Mouse (Mus musculus): ENCODE measurements at regions not wholly inside any gene's neighbourhood (a gene's known extent, or its start where the extent isn't known, plus 50 kb on each side); places are given as distances from the start of the nearest gene placed in this dataset.
A peak's percentile ranks its signal among the peaks of the same experiment; 100 is the strongest.

GRCm38 (mm10) chr4:8413307-8413706 lies 174.5 kb upstream of the Car8 start:
- no peak overlapping the region for H3K4me2 ChIP-seq (ENCODE audit: low read length)
- H3K4me1 ChIP-seq (replicated peaks; ENCODE audit: insufficient read depth, low read length) = no peaks in the 10 kb centered on the region
- H3K9me3 ChIP-seq (replicated peaks; ENCODE audit: low read length) = no peaks in the 10 kb centered on the region
- no peaks in the 10 kb centered on the region for H3K27me3 ChIP-seq (ENCODE audit: insufficient read depth, low read length)
- H3K27ac ChIP-seq = no peak overlapping the region
- no peak for TF ChIP-seq CTCF (IDR thresholded peaks at IDR 0.05; ENCODE audit: low read depth)
- DNase-seq (ENCODE audit: low spot score) = no peak
- no peak overlapping the region for H3K9ac ChIP-seq (ENCODE audit: low read depth, low read length)
- H3K36me3 ChIP-seq (ENCODE audit: insufficient read depth, low read length) = no peaks in the 10 kb centered on the region
- no peak overlapping the region for H3K4me3 ChIP-seq (replicated peaks; ENCODE audit: low read depth, low read length)
- no peak for ATAC-seq (replicated peaks; ENCODE audit: low FRiP score, low read depth)

GRCm38 (mm10) chr4:8400069-8400468 lies 161.2 kb upstream of the Car8 start:
- DNase-seq (ENCODE audit: low spot score) = no peak
- Histone ChIP-seq H3K36me3 (ENCODE audit: insufficient read depth, low read length) (no peaks in the 10 kb centered on the region), H3K4me1 (replicated peaks; ENCODE audit: insufficient read depth, low read length) (no peaks in the 10 kb centered on the region), H3K9me3 (replicated peaks; ENCODE audit: low read length) (no peaks in the 10 kb centered on the region), H3K4me3 (replicated peaks; ENCODE audit: low read depth, low read length) (no peak overlapping the region), H3K4me2 (ENCODE audit: low read length) (no peak overlapping the region), H3K27me3 (ENCODE audit: insufficient read depth, low read length) (no peaks in the 10 kb centered on the region), H3K27ac (no peak overlapping the region), H3K9ac (ENCODE audit: low read depth, low read length) (no peak overlapping the region)
- ATAC-seq (replicated peaks; ENCODE audit: low FRiP score, low read depth) = no peak
- no peak for TF ChIP-seq CTCF (IDR thresholded peaks at IDR 0.05; ENCODE audit: low read depth)
- 96% methylated on average over 2 of the region's 2 CpGs for WGBS

GRCm38 (mm10) chr4:8399430-8399829 lies 160.6 kb upstream of the Car8 start:
- no peaks in the 10 kb centered on the region for H3K36me3 ChIP-seq (ENCODE audit: insufficient read depth, low read length)
- H3K4me2 ChIP-seq (ENCODE audit: low read length) = no peak overlapping the region
- no peaks in the 10 kb centered on the region for H3K27me3 ChIP-seq (ENCODE audit: insufficient read depth, low read length)
- H3K4me3 ChIP-seq (replicated peaks; ENCODE audit: low read depth, low read length) = no peak overlapping the region
- no peaks in the 10 kb centered on the region for H3K9me3 ChIP-seq (replicated peaks; ENCODE audit: low read length)
- DNase-seq (ENCODE audit: low spot score) (no peak), ATAC-seq (replicated peaks; ENCODE audit: low FRiP score, low read depth) (no peak)
- H3K27ac ChIP-seq = no peak overlapping the region
- TF ChIP-seq CTCF (IDR thresholded peaks at IDR 0.05; ENCODE audit: low read depth) = no peak
- 72% methylated on average over 1 of the region's 1 CpGs for WGBS
- no peaks in the 10 kb centered on the region for H3K4me1 ChIP-seq (replicated peaks; ENCODE audit: insufficient read depth, low read length)
- no peak overlapping the region for H3K9ac ChIP-seq (ENCODE audit: low read depth, low read length)

- Histone ChIP-seq H3K27ac (no peak overlapping the region), H3K9me3 (replicated peaks; ENCODE audit: low read length) (no peaks in the 10 kb centered on the region), H3K9ac (ENCODE audit: low read depth, low read length) (no peak overlapping the region), H3K4me3 (replicated peaks; ENCODE audit: low read depth, low read length) (no peak overlapping the region), H3K27me3 (ENCODE audit: insufficient read depth, low read length) (no peaks in the 10 kb centered on the region), H3K4me2 (ENCODE audit: low read length) (no peak overlapping the region), H3K4me1 (replicated peaks; ENCODE audit: insufficient read depth, low read length) (no peaks in the 10 kb centered on the region), H3K36me3 (ENCODE audit: insufficient read depth, low read length) (no peaks in the 10 kb centered on the region)
- 67% methylated on average over 4 of the region's 4 CpGs for WGBS
- ATAC-seq (replicated peaks; ENCODE audit: low FRiP score, low read depth) = 0 out of 2 replicates have a peak, but pooled peaks have one; percentile 21
- no peak for TF ChIP-seq CTCF (IDR thresholded peaks at IDR 0.05; ENCODE audit: low read depth)
- DNase-seq (ENCODE audit: low spot score) = no peak
Observed at GRCm38 (mm10) chr4:8398969-8399368, 160.1 kb upstream of the Car8 start.

GRCm38 (mm10) chr4:8383162-8383561 lies 144.3 kb upstream of the Car8 start:
- TF ChIP-seq CTCF (IDR thresholded peaks at IDR 0.05; ENCODE audit: low read depth) = no peak
- WGBS = 95% methylated on average over 11 of the region's 11 CpGs
- no peaks in the 10 kb centered on the region for H3K27me3 ChIP-seq (ENCODE audit: insufficient read depth, low read length)
- ATAC-seq (replicated peaks; ENCODE audit: low FRiP score, low read depth) (no peak), DNase-seq (ENCODE audit: low spot score) (no peak)
- H3K4me3 ChIP-seq (replicated peaks; ENCODE audit: low read depth, low read length) = no peak overlapping the region
- H3K4me1 ChIP-seq (replicated peaks; ENCODE audit: insufficient read depth, low read length) = no peaks in the 10 kb centered on the region
- no peaks in the 10 kb centered on the region for H3K9me3 ChIP-seq (replicated peaks; ENCODE audit: low read length)
- H3K36me3 ChIP-seq (ENCODE audit: insufficient read depth, low read length) = no peaks in the 10 kb centered on the region
- no peak overlapping the region for H3K27ac ChIP-seq
- H3K4me2 ChIP-seq (ENCODE audit: low read length) = no peak overlapping the region
- no peak overlapping the region for H3K9ac ChIP-seq (ENCODE audit: low read depth, low read length)

- H3K27ac ChIP-seq = no peak overlapping the region
- no peak for TF ChIP-seq CTCF (IDR thresholded peaks at IDR 0.05; ENCODE audit: low read depth)
- no peaks in the 10 kb centered on the region for H3K36me3 ChIP-seq (ENCODE audit: insufficient read depth, low read length)
- H3K27me3 ChIP-seq (ENCODE audit: insufficient read depth, low read length) = no peaks in the 10 kb centered on the region
- H3K4me3 ChIP-seq (replicated peaks; ENCODE audit: low read depth, low read length) = no peak overlapping the region
- 79% methylated on average over 3 of the region's 3 CpGs for WGBS
- H3K9ac ChIP-seq (ENCODE audit: low read depth, low read length) = no peak overlapping the region
- H3K4me2 ChIP-seq (ENCODE audit: low read length) = no peak overlapping the region
- H3K9me3 ChIP-seq (replicated peaks; ENCODE audit: low read length) = no peaks in the 10 kb centered on the region
- no peak for ATAC-seq (replicated peaks; ENCODE audit: low FRiP score, low read depth)
- no peak for DNase-seq (ENCODE audit: low spot score)
- H3K4me1 ChIP-seq (replicated peaks; ENCODE audit: insufficient read depth, low read length) = no peaks in the 10 kb centered on the region
Observed at GRCm38 (mm10) chr4:8382125-8382417, 143.2 kb upstream of the Car8 start.

- no peak overlapping the region for H3K9ac ChIP-seq (ENCODE audit: low read depth, low read length)
- H3K27me3 ChIP-seq (ENCODE audit: insufficient read depth, low read length) = no peaks in the 10 kb centered on the region
- WGBS = 22% methylated on average over 13 of the region's 13 CpGs
- ATAC-seq (replicated peaks; ENCODE audit: low FRiP score, low read depth) (peak; percentile 70), DNase-seq (ENCODE audit: low spot score) (no peak)
- TF ChIP-seq CTCF (IDR thresholded peaks at IDR 0.05; ENCODE audit: low read depth) = no peak
- no peak overlapping the region for H3K27ac ChIP-seq
- no peak overlapping the region for H3K4me2 ChIP-seq (ENCODE audit: low read length)
- H3K36me3 ChIP-seq (ENCODE audit: insufficient read depth, low read length) = no peaks in the 10 kb centered on the region
- no peaks in the 10 kb centered on the region for H3K4me1 ChIP-seq (replicated peaks; ENCODE audit: insufficient read depth, low read length)
- no peaks in the 10 kb centered on the region for H3K9me3 ChIP-seq (replicated peaks; ENCODE audit: low read length)
- no peak overlapping the region for H3K4me3 ChIP-seq (replicated peaks; ENCODE audit: low read depth, low read length)
Observed at GRCm38 (mm10) chr4:8381408-8382124, 142.7 kb upstream of the Car8 start.
